Mouse (Mus musculus) liver, embryonic 12.5 days (tissue): ENCODE measurements around the gene Eif3k. TPM values are rescaled to one million over a fixed set of nuclear protein-coding genes. Genes with fewer than 3 reads are reported as not detected.

Experiments
- ATAC-seq: fragments of 200-750 bp; cut with Nextera tagmentation; 2 replicates; pipeline ENCODE4 v1.8.0; 2017; ENCODE audit warnings: moderate number of reproducible peaks, mild to moderate bottlenecking, moderate library complexity
- H3K27ac ChIP-seq: fragments of 300-500 bp; sonication (generic); 2 replicates; pipeline ENCODE4 v1.5.1; 2016; ENCODE audit warnings: mild to moderate bottlenecking
- H3K27me3 ChIP-seq: fragments of 300-500 bp; sonication (generic); replicated peaks from 2 replicates; pipeline ENCODE4 v1.6.1; 2016; ENCODE audit warnings: mild to moderate bottlenecking, moderate library complexity
- H3K36me3 ChIP-seq: fragments of 300-500 bp; sonication (generic); 2 replicates; pipeline ENCODE4 v1.6.1; 2016; ENCODE audit warnings: mild to moderate bottlenecking, moderate library complexity
- H3K4me1 ChIP-seq: fragments of 300-500 bp; sonication (generic); 2 replicates; pipeline ENCODE4 v1.6.1; 2016
- H3K4me2 ChIP-seq: fragments of 300-500 bp; sonication (generic); 2 replicates; pipeline ENCODE4 v1.6.1; 2016; ENCODE audit warnings: mild to moderate bottlenecking, moderate library complexity
- H3K4me3 ChIP-seq: fragments of 300-500 bp; sonication (generic); 2 replicates; pipeline ENCODE4 v1.5.1; 2016; ENCODE audit warnings: mild to moderate bottlenecking, moderate library complexity
- H3K9ac ChIP-seq: fragments of 300-500 bp; sonication (generic); 2 replicates; pipeline ENCODE4 v1.6.1; 2016; ENCODE audit warnings: mild to moderate bottlenecking, moderate library complexity
- H3K9me3 ChIP-seq: fragments of 300-500 bp; sonication (generic); replicated peaks from 2 replicates; pipeline ENCODE4 v1.6.1; 2016; ENCODE audit warnings: mild to moderate bottlenecking, moderate library complexity
- WGBS: fragments of 180-500 bp; shearing (Covaris S2); methylation state at CpG from one replicate; pipeline ENCODE4 v1.1.7; 2016; ENCODE audit not compliant: insufficient replicate concordance; 5-methylcytosine and 5-hydroxymethylcytosine counted together
- polyA plus RNA-seq: library from polyadenylated mRNA; unstranded; fragments of >200 nt; fragmentation: Nextera tagmentation; extraction: Ambion mirVana; gene quantifications from 2 replicates; pipeline ENCODE4 v1.2.1, GENCODE M21; 2016

The Eif3k gene
- polyA plus RNA-seq: 325 and 336 TPM in 2 replicates

- Histone ChIP-seq H3K36me3 (peaks cover 41% of the 10 kb centered on the region), H3K9me3 (no peaks in the 10 kb centered on the region), H3K4me1 (peaks cover 51% of the 10 kb centered on the region), H3K27me3 (no peaks in the 10 kb centered on the region), H3K4me3 (peak within 1 kb of the TSS; percentile 68), H3K9ac (peak within 1 kb of the TSS; percentile 83), H3K4me2 (peak within 1 kb of the TSS; percentile 88), H3K27ac (peak within 1 kb of the TSS; percentile 95)
- under 1% methylated on average over 36 of the region's 36 CpGs for WGBS
- peak; percentile 92 for ATAC-seq
Observed at GRCm38 (mm10) chr7:28981651-28982273, at the start of gene Eif3k, which contains the start of gene Map4k1. Gene Eif3k, minus strand, starts transcription at chr7:28981864. Gene Map4k1, plus strand, starts transcription at chr7:28982050.

- Histone ChIP-seq H3K4me1 (peaks cover 59% of the 10 kb centered on the region), H3K9me3 (no peaks in the 10 kb centered on the region), H3K4me3 (no peak overlapping the region), H3K4me2 (peak overlapping the region; percentile 27), H3K27ac (peak overlapping the region; percentile 90), H3K36me3 (no peaks in the 10 kb centered on the region), H3K9ac (peak overlapping the region; percentile 20; the same call in 1 of the 2 replicates), H3K27me3 (no peaks in the 10 kb centered on the region)
- WGBS: 39% methylated on average over 14 of the region's 14 CpGs
- peak; percentile 99 for ATAC-seq
Observed at GRCm38 (mm10) chr7:29029690-29030656, 48.3 kb upstream of the Eif3k start.

- no peak for ATAC-seq
- H3K9ac ChIP-seq: no peak overlapping the region
- no peaks in the 10 kb centered on the region for H3K36me3 ChIP-seq
- H3K4me1 ChIP-seq: peaks cover 59% of the 10 kb centered on the region
- H3K27ac ChIP-seq: peak overlapping the region; percentile 90; the same call in 1 of the 2 replicates
- no peaks in the 10 kb centered on the region for H3K9me3 ChIP-seq
- no peak overlapping the region for H3K4me3 ChIP-seq
- H3K27me3 ChIP-seq: no peaks in the 10 kb centered on the region
- H3K4me2 ChIP-seq: 0 out of 2 replicates have a peak overlapping the region, but pooled peaks have one; percentile 27
- 77% methylated on average over 6 of the region's 6 CpGs for WGBS
Observed at GRCm38 (mm10) chr7:29028761-29029160, 47.1 kb upstream of the Eif3k start.

- no peak overlapping the region for H3K4me2 ChIP-seq
- H3K9me3 ChIP-seq: no peaks in the 10 kb centered on the region
- H3K4me3 ChIP-seq: no peak overlapping the region
- H3K36me3 ChIP-seq: no peaks in the 10 kb centered on the region
- H3K27ac ChIP-seq: no peak overlapping the region
- H3K9ac ChIP-seq: no peak overlapping the region
- WGBS: 79% methylated on average over 4 of the region's 4 CpGs
- H3K27me3 ChIP-seq: peaks cover 14% of the 10 kb centered on the region
- H3K4me1 ChIP-seq: peaks cover 61% of the 10 kb centered on the region
- no peak for ATAC-seq
Observed at GRCm38 (mm10) chr7:29026811-29027210, 45.1 kb upstream of the Eif3k start.

- H3K36me3 ChIP-seq: no peaks in the 10 kb centered on the region
- H3K9me3 ChIP-seq: no peaks in the 10 kb centered on the region
- WGBS: 74% methylated on average over 5 of the region's 5 CpGs
- ATAC-seq: no peak
- no peak overlapping the region for H3K4me2 ChIP-seq
- H3K27me3 ChIP-seq: peaks cover 20% of the 10 kb centered on the region
- H3K4me3 ChIP-seq: no peak overlapping the region
- no peak overlapping the region for H3K27ac ChIP-seq
- H3K4me1 ChIP-seq: peaks cover 55% of the 10 kb centered on the region
- no peak overlapping the region for H3K9ac ChIP-seq
Observed at GRCm38 (mm10) chr7:29026195-29026594, 44.5 kb upstream of the Eif3k start.

- no peaks in the 10 kb centered on the region for H3K36me3 ChIP-seq
- H3K4me2 ChIP-seq: no peak overlapping the region
- no peak overlapping the region for H3K4me3 ChIP-seq
- no peaks in the 10 kb centered on the region for H3K9me3 ChIP-seq
- H3K27ac ChIP-seq: no peak overlapping the region
- whole genome bisulfite sequencing: 71% methylated on average over 7 of the region's 7 CpGs
- ATAC-seq: no peak
- peaks cover 48% of the 10 kb centered on the region for H3K4me1 ChIP-seq
- H3K27me3 ChIP-seq: peaks cover 26% of the 10 kb centered on the region
- H3K9ac ChIP-seq: no peak overlapping the region
Observed at GRCm38 (mm10) chr7:29025566-29025965, 43.9 kb upstream of the Eif3k start.

GRCm38 (mm10) chr7:29023514-29023913, 41.9 kb upstream of the Eif3k start:
- Histone ChIP-seq H3K27ac (no peak overlapping the region), H3K4me2 (no peak overlapping the region), H3K9ac (no peak overlapping the region), H3K27me3 (peaks cover 46% of the 10 kb centered on the region), H3K9me3 (no peaks in the 10 kb centered on the region), H3K4me3 (no peak overlapping the region), H3K36me3 (no peaks in the 10 kb centered on the region), H3K4me1 (peaks cover 39% of the 10 kb centered on the region)
- ATAC-seq: no peak
- WGBS: 77% methylated on average over 8 of the region's 8 CpGs

GRCm38 (mm10) chr7:29022479-29022878, 40.8 kb upstream of the Eif3k start:
- ATAC-seq: no peak
- H3K36me3 ChIP-seq: no peaks in the 10 kb centered on the region
- no peaks in the 10 kb centered on the region for H3K9me3 ChIP-seq
- H3K27ac ChIP-seq: no peak overlapping the region
- peaks cover 57% of the 10 kb centered on the region for H3K27me3 ChIP-seq
- peaks cover 37% of the 10 kb centered on the region for H3K4me1 ChIP-seq
- 77% methylated on average over 8 of the region's 8 CpGs for WGBS
- no peak overlapping the region for H3K9ac ChIP-seq
- H3K4me2 ChIP-seq: no peak overlapping the region
- no peak overlapping the region for H3K4me3 ChIP-seq

- Histone ChIP-seq H3K27ac (no peak overlapping the region), H3K4me1 (peaks cover 19% of the 10 kb centered on the region), H3K4me3 (peak overlapping the region; percentile 52), H3K4me2 (peak overlapping the region; percentile 70), H3K9ac (peak overlapping the region; percentile 40; the same call in 1 of the 2 replicates), H3K27me3 (peaks cover 69% of the 10 kb centered on the region), H3K9me3 (peaks cover 6% of the 10 kb centered on the region), H3K36me3 (no peaks in the 10 kb centered on the region)
- ATAC-seq: no peak
- WGBS: 5% methylated on average over 88 of the region's 88 CpGs
Observed at GRCm38 (mm10) chr7:29019447-29020220, 38.0 kb upstream of the Eif3k start.

- peaks cover 11% of the 10 kb centered on the region for H3K4me1 ChIP-seq
- H3K4me2 ChIP-seq: no peak overlapping the region
- ATAC-seq: no peak
- no peaks in the 10 kb centered on the region for H3K36me3 ChIP-seq
- whole genome bisulfite sequencing: 74% methylated on average over 7 of the region's 7 CpGs
- no peak overlapping the region for H3K27ac ChIP-seq
- peaks cover 57% of the 10 kb centered on the region for H3K27me3 ChIP-seq
- H3K4me3 ChIP-seq: no peak overlapping the region
- H3K9ac ChIP-seq: no peak overlapping the region
- peaks cover 7% of the 10 kb centered on the region for H3K9me3 ChIP-seq
Observed at GRCm38 (mm10) chr7:29017222-29017621, 35.6 kb upstream of the Eif3k start.

GRCm38 (mm10) chr7:29016440-29016839, 34.8 kb upstream of the Eif3k start:
- Histone ChIP-seq H3K27me3 (peaks cover 52% of the 10 kb centered on the region), H3K4me2 (no peak overlapping the region), H3K9me3 (peaks cover 7% of the 10 kb centered on the region), H3K36me3 (no peaks in the 10 kb centered on the region), H3K4me3 (no peak overlapping the region), H3K4me1 (peaks cover 11% of the 10 kb centered on the region), H3K9ac (no peak overlapping the region; the same call in 1 of the 2 replicates), H3K27ac (no peak overlapping the region)
- no peak for ATAC-seq
- WGBS: 61% methylated on average over 7 of the region's 7 CpGs
